ENCODE assay signal across 10 mouse cellular contexts in the genomic region with DNA sequence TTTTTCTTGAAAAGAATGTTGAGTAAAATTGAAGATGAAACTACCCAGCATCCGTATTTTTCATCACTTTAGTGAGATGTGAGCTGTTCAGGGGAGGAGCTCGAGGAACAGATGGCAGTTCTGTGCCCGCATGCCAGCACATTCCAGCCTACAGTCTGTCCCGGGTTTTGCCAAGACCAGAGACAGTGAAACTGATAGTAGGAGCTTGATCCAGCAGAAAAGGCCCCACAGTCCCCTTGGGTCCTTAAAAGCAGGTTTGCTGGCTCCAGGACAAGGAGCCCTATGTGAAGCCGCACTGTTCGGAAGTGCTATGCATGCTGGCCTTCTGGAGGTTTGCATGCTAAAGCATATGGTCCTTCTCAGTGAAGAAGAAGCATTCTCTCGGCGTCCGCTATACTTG.
DNase-seq lines count a peak whose midpoint lies in the region.
"Had no signal": no experiment of that assay in that cellular context is flagged by ENCODE, and none has a peak within 500 bp of the region (broad histone marks: within the 10 kb centered on the region; RNA-seq: fewer than 3 reads in every experiment).

No protein-coding gene starts in this region.

- DNase-seq in 3134 (ENCODE audit: extremely low read depth, insufficient read length, low spot score), result peak; percentile 25
- peak; percentile 65 for DNase-seq in brain, embryonic 18.5 days (ENCODE audit: low read depth, low spot score)
- DNase-seq in frontal cortex, postnatal 14 days (ENCODE audit: low spot score in 2 of 2), result peak; percentile 28 to 38
- peak; percentile 4 to 61 for DNase-seq in left cerebral cortex, adult 9 months (ENCODE audit: low spot score in 2 of 2)
- DNase-seq in Muller cell, postnatal 12 days (ENCODE audit: inconsistent ontology term), result no peak
- no peak for DNase-seq in retina, embryonic 14.5 days (ENCODE audit: low spot score)
- no peak for DNase-seq in heart, adult 18-20 months
- DNase-seq in urinary bladder, postnatal 14 days (ENCODE audit: low spot score), result no peak
- DNase-seq: kidney, postnatal 10 days; retina, postnatal 1 day had no signal

Comparison
In these comparisons a context has a peak if more than half of its experiments do, and no peak if none do; other contexts are left out.
1. DNase-seq: peak in 3134 (single experiment), brain, embryonic 18.5 days (single experiment), frontal cortex, postnatal 14 days (2 of 2) and left cerebral cortex, adult 9 months (2 of 2); none in Muller cell, postnatal 12 days (single experiment), retina, embryonic 14.5 days (single experiment), heart, adult 18-20 months (0 of 2) and urinary bladder, postnatal 14 days (single experiment).